Mouse (Mus musculus) MEL (cell line): Measurements from ENCODE around the gene Sult1d1. TPM values are rescaled to one million over a fixed set of nuclear protein-coding genes. Genes with fewer than 3 reads are reported as not detected.

ENCODE experiments used
- DNase-seq: peaks from one replicate; pipeline ENCODE4 v3.0.0; 2011; ENCODE audit warnings: low read depth, low spot score
- H3K27ac ChIP-seq: 2 replicates; pipeline ENCODE4 v1.5.1; 2012; ENCODE audit warnings: low read depth, mild to moderate bottlenecking, control low read depth, low read length, moderate library complexity; ENCODE audit not compliant: control insufficient read depth
- H3K27me3 ChIP-seq, 2 experiments: fragments of 150-350 bp in 1 of 2; sonication (generic) in 1 of 2; 2 replicates each; pipeline ENCODE4 v1.6.1; 2012; ENCODE audit warnings: low read length in 2 of 2, mild to moderate bottlenecking in 2 of 2, improper control_type of control experiment in 1 of 2, moderate library complexity in 1 of 2; ENCODE audit not compliant: insufficient read depth in 2 of 2, control insufficient read depth in 1 of 2
- H3K36me3 ChIP-seq, 2 experiments: 2 replicates each; pipeline ENCODE4 v1.6.1; 2012 to 2014; ENCODE audit warnings: low read length in 2 of 2, improper control_type of control experiment in 1 of 2, inconsistent platforms in 1 of 2, mild to moderate bottlenecking in 1 of 2; ENCODE audit not compliant: insufficient read depth in 2 of 2, control insufficient read depth in 1 of 2
- H3K4me1 ChIP-seq, 2 experiments: fragments of 150-350 bp in 1 of 2; sonication (generic) in 1 of 2; 2 replicates each; pipeline ENCODE4 v1.6.1; 2012; ENCODE audit warnings: low read length in 2 of 2, improper control_type of control experiment in 1 of 2, mild to moderate bottlenecking in 1 of 2; ENCODE audit not compliant: insufficient read depth in 2 of 2, control insufficient read depth in 1 of 2
- H3K4me3 ChIP-seq, 2 experiments: fragments of 150-350 bp in 1 of 2; sonication (generic) in 1 of 2; 2 replicates each; pipeline ENCODE4 v1.5.1; 2012; ENCODE audit warnings: low read depth in 2 of 2, low read length in 2 of 2, mild to moderate bottlenecking in 2 of 2, moderate library complexity in 2 of 2, control low read depth in 1 of 2, improper control_type of control experiment in 1 of 2; ENCODE audit not compliant: control insufficient read depth in 1 of 2, insufficient read depth in 1 of 2
- H3K79me2 ChIP-seq: 2 replicates; pipeline ENCODE4 v1.6.1; 2012; ENCODE audit warnings: mild to moderate bottlenecking, low read length, moderate library complexity; ENCODE audit not compliant: control insufficient read depth, poor library complexity, insufficient read depth
- H3K9ac ChIP-seq: 2 replicates; pipeline ENCODE4 v1.6.1; 2012; ENCODE audit warnings: low read depth, mild to moderate bottlenecking, control low read depth, low read length, moderate library complexity; ENCODE audit not compliant: control insufficient read depth, poor library complexity, severe bottlenecking
- H3K9me3 ChIP-seq: fragments of 150-350 bp; sonication (generic); replicated peaks from 2 replicates; pipeline ENCODE4 v1.6.1; 2012; ENCODE audit warnings: mild to moderate bottlenecking, low read length, improper control_type of control experiment, moderate library complexity; ENCODE audit not compliant: insufficient read depth
- BHLHE40 ChIP-seq: IDR thresholded peaks from 2 replicates; pipeline ENCODE4 v1.6.1; 2012; ENCODE audit warnings: low read depth, mild to moderate bottlenecking, inconsistent platforms, low read length, improper control_type of control experiment, borderline replicate concordance
- CHD1 ChIP-seq: IDR thresholded peaks from 2 replicates; pipeline ENCODE4 v1.6.1; 2012; ENCODE audit warnings: low read depth, mild to moderate bottlenecking, inconsistent platforms, low read length, improper control_type of control experiment
- ELF1 ChIP-seq: IDR thresholded peaks from 2 replicates; pipeline ENCODE4 v1.6.1; 2014; ENCODE audit warnings: low read depth, mild to moderate bottlenecking, inconsistent platforms, low read length, improper control_type of control experiment, moderate library complexity
- ETS1 ChIP-seq: IDR thresholded peaks from 2 replicates; pipeline ENCODE4 v1.6.1; 2012; ENCODE audit warnings: low read depth, mild to moderate bottlenecking, inconsistent platforms, low read length, improper control_type of control experiment, moderate library complexity
- GATA1 ChIP-seq: IDR thresholded peaks from 2 replicates; pipeline ENCODE4 v1.6.1; 2011; ENCODE audit warnings: low read depth, low read length, improper control_type of control experiment
- HCFC1 ChIP-seq: IDR thresholded peaks from 2 replicates; pipeline ENCODE4 v1.6.1; 2012; ENCODE audit warnings: low read depth, mild to moderate bottlenecking, inconsistent platforms, low read length, improper control_type of control experiment, moderate library complexity
- KAT2A ChIP-seq: conservative IDR thresholded peaks from 2 replicates; pipeline ENCODE4 v1.6.1; 2012; ENCODE audit warnings: low read depth, low read length, improper control_type of control experiment, inconsistent platforms
- MAZ ChIP-seq: IDR thresholded peaks from 2 replicates; pipeline ENCODE4 v1.6.1; 2012; ENCODE audit warnings: low read depth, mild to moderate bottlenecking, inconsistent platforms, low read length, improper control_type of control experiment
- MEF2A ChIP-seq: IDR thresholded peaks from 2 replicates; pipeline ENCODE4 v1.6.1; 2014; ENCODE audit warnings: low read depth, mild to moderate bottlenecking, inconsistent platforms, low read length, improper control_type of control experiment; ENCODE audit not compliant: poor library complexity, insufficient replicate concordance, severe bottlenecking; ENCODE audit errors: extremely low read depth
- MXI1 ChIP-seq: IDR thresholded peaks from 2 replicates; pipeline ENCODE4 v1.6.1; 2011; ENCODE audit warnings: mild to moderate bottlenecking, low read depth, low read length, improper control_type of control experiment
- MYB ChIP-seq: IDR thresholded peaks from 2 replicates; pipeline ENCODE4 v1.6.1; 2011; ENCODE audit warnings: mild to moderate bottlenecking, low read depth, low read length, improper control_type of control experiment
- MYC ChIP-seq: IDR thresholded peaks from 2 replicates; pipeline ENCODE4 v1.6.1; 2011; ENCODE audit warnings: low read depth, mild to moderate bottlenecking, low read length, improper control_type of control experiment, moderate library complexity
- NELFE ChIP-seq: IDR thresholded peaks from 2 replicates; pipeline ENCODE4 v1.6.1; 2011; ENCODE audit warnings: low read depth, low read length, improper control_type of control experiment
- POLR2AphosphoS2 ChIP-seq: IDR thresholded peaks from 2 replicates; pipeline ENCODE4 v1.6.1; 2011; ENCODE audit warnings: low read length, improper control_type of control experiment
- RCOR1 ChIP-seq: IDR thresholded peaks from 2 replicates; pipeline ENCODE4 v1.6.1; 2012; ENCODE audit warnings: low read depth, mild to moderate bottlenecking, inconsistent platforms, low read length, improper control_type of control experiment
- TAL1 ChIP-seq: IDR thresholded peaks from 2 replicates; pipeline ENCODE4 v1.6.1; 2012; ENCODE audit warnings: mild to moderate bottlenecking, inconsistent platforms, low read length, moderate library complexity, mixed read lengths
- USF1 ChIP-seq: IDR thresholded peaks from 2 replicates; pipeline ENCODE4 v1.6.1; 2014; ENCODE audit warnings: low read depth, mild to moderate bottlenecking, inconsistent platforms, low read length, improper control_type of control experiment, moderate library complexity
- ZMIZ1 ChIP-seq: IDR thresholded peaks from 2 replicates; pipeline ENCODE4 v1.6.1; 2012; ENCODE audit warnings: low read depth, mild to moderate bottlenecking, inconsistent platforms, low read length, improper control_type of control experiment, moderate library complexity
- ZNF384 ChIP-seq: IDR thresholded peaks from 2 replicates; pipeline ENCODE4 v1.6.1; 2012; ENCODE audit warnings: low read depth, mild to moderate bottlenecking, inconsistent platforms, low read length, improper control_type of control experiment
- polyA plus RNA-seq, 2 experiments: library from polyadenylated mRNA; stranded (reverse) in 1 of 2; unstranded in 1 of 2; fragments of >175 nt in 1 of 2; fragments of >200 nt in 1 of 2; gene quantifications; 2 replicates each; pipeline versions ENCODE4 v1.2.1 to v1.2.4; 2012; ENCODE audit warnings: low replicate concordance in 2 of 2, low read depth in 1 of 2; ENCODE audit not compliant: insufficient read length in 2 of 2, insufficient read depth in 1 of 2, missing spikeins in 1 of 2
- total RNA-seq: library from RNA; depleted of rRNA; stranded (reverse); fragments of 300-350 nt; gene quantifications from 2 replicates; pipeline ENCODE4 v1.2.3, GENCODE M21; 2012

Gene Sult1d1
- total and polyA plus RNA-seq, 3 experiments = not detected

- Histone ChIP-seq H3K27me3 (no peaks in the 10 kb centered on the region), H3K9ac (no peak overlapping the region), H3K4me3 (no peak overlapping the region), H3K27ac (no peak overlapping the region), H3K4me1 (no peaks in the 10 kb centered on the region), H3K9me3 (no peaks in the 10 kb centered on the region), H3K36me3 (no peaks in the 10 kb centered on the region)
- DNase-seq = no peak
- TF ChIP-seq USF1 = no peak
- no peak for TF ChIP-seq RCOR1
- no peak for TF ChIP-seq HCFC1
- TF ChIP-seq, all 39 proteins: peak for 0
- no peaks in the 10 kb centered on the region for H3K79me2 ChIP-seq
Measured at GRCm38 (mm10) chr5:87573490-87573889, 4.7 kb upstream of the Sult1d1 start.

GRCm38 (mm10) chr5:87572781-87573180, 4.0 kb upstream of the Sult1d1 start:
- no peak overlapping the region for H3K27ac ChIP-seq
- TF ChIP-seq ELF1 (no peak), HCFC1 (no peak), NELFE (no peak), CHD1 (no peak), BHLHE40 (no peak), ETS1 (no peak), ZNF384 (no peak), MAZ (no peak), MYC (no peak), MYB (no peak), KAT2A (no peak), POLR2AphosphoS2 (no peak), GATA1 (no peak), MEF2A (no peak), TAL1 (no peak)
- TF ChIP-seq, all 39 proteins: peak for 0

GRCm38 (mm10) chr5:87567306-87567705, 1.5 kb downstream of the Sult1d1 start:
- TF ChIP-seq ZNF384 (no peak), ZMIZ1 (no peak), NELFE (no peak), MXI1 (no peak), USF1 (no peak)
- TF ChIP-seq, all 39 proteins: peak for 0
- Histone ChIP-seq H3K4me1 (no peaks in the 10 kb centered on the region), H3K36me3 (no peaks in the 10 kb centered on the region), H3K27me3 (no peaks in the 10 kb centered on the region), H3K9me3 (no peaks in the 10 kb centered on the region), H3K9ac (no peak overlapping the region), H3K79me2 (no peaks in the 10 kb centered on the region), H3K27ac (no peak overlapping the region), H3K4me3 (no peak overlapping the region)
- no peak for DNase-seq

More at GRCm38 (mm10) chr5:87572781-87573180, 4.0 kb upstream of the Sult1d1 start:
- no peaks in the 10 kb centered on the region for H3K79me2 ChIP-seq
- H3K4me3 ChIP-seq = no peak overlapping the region
- H3K4me1 ChIP-seq = no peaks in the 10 kb centered on the region
- H3K9me3 ChIP-seq = no peaks in the 10 kb centered on the region
- no peak overlapping the region for H3K9ac ChIP-seq
- no peaks in the 10 kb centered on the region for H3K36me3 ChIP-seq
- no peak for DNase-seq
- H3K27me3 ChIP-seq = no peaks in the 10 kb centered on the region
